ENCODE assay signal across 29 mouse cellular contexts in genomic region chr8:61692129-61692528, GRCm38 (mm10).
"Had no signal": no experiment of that assay in that cellular context is flagged by ENCODE, and none has a peak within 500 bp of the region (broad histone marks: within the 10 kb centered on the region; RNA-seq: fewer than 3 reads in every experiment).

No protein-coding gene starts in this region.

- H3K27ac ChIP-seq: embryonic facial prominence, embryonic 10.5 days; embryonic facial prominence, embryonic 12.5 days; embryonic facial prominence, embryonic 13.5 days; embryonic facial prominence, embryonic 15.5 days; forebrain, embryonic 10.5 days; forebrain, embryonic 12.5 days; forebrain, embryonic 13.5 days; forebrain, embryonic 15.5 days; gastrocnemius, adult 2 months; heart, adult 2 months; heart, embryonic 10.5 days had no signal

- H3K27me3 ChIP-seq: embryonic facial prominence, embryonic 12.5 days; embryonic facial prominence, embryonic 13.5 days; embryonic facial prominence, embryonic 15.5 days; forebrain, embryonic 12.5 days; forebrain, embryonic 13.5 days; forebrain, embryonic 15.5 days had no signal

- H3K9ac ChIP-seq: embryonic facial prominence, embryonic 12.5 days; embryonic facial prominence, embryonic 13.5 days; embryonic facial prominence, embryonic 15.5 days; forebrain, embryonic 12.5 days; forebrain, embryonic 13.5 days; forebrain, embryonic 15.5 days; forebrain, postnatal 0 days had no signal

- DNase-seq: cerebellum, adult 2 months; cerebellum, adult 8-10 months; cerebellum, adult 9-10 months; cerebellum, adult 9-11 months; cerebellum, postnatal 10 days; cerebellum, postnatal 14 days; cerebellum, postnatal 25 days; cerebellum, postnatal 36 days; embryo, embryonic 11 days; forebrain, postnatal 0 days; gastrocnemius, adult 2 months; gastrocnemius, postnatal 10 days; gastrocnemius, postnatal 14 days; gastrocnemius, postnatal 25 days; gastrocnemius, postnatal 36 days; heart, adult 18-20 months; heart, adult 2 months had no signal

- ATAC-seq: forebrain, embryonic 14.5 days; forebrain, embryonic 15.5 days; forebrain, embryonic 16.5 days; forebrain, postnatal 0 days had no signal

- H3K36me3 ChIP-seq: embryonic facial prominence, embryonic 10.5 days; embryonic facial prominence, embryonic 12.5 days; forebrain, embryonic 15.5 days had no signal

- H3K9me3 ChIP-seq: embryonic facial prominence, embryonic 10.5 days; embryonic facial prominence, embryonic 12.5 days; embryonic facial prominence, embryonic 13.5 days; embryonic facial prominence, embryonic 15.5 days; forebrain, embryonic 10.5 days; forebrain, embryonic 12.5 days; forebrain, embryonic 13.5 days; forebrain, embryonic 15.5 days; heart, embryonic 10.5 days had no signal

- H3K4me1 ChIP-seq: forebrain, embryonic 15.5 days had no signal

- H3K4me3 ChIP-seq: embryonic facial prominence, embryonic 10.5 days; embryonic facial prominence, embryonic 12.5 days; embryonic facial prominence, embryonic 13.5 days; embryonic facial prominence, embryonic 15.5 days; erythroblast, embryonic 14.5 days; forebrain, embryonic 10.5 days; forebrain, embryonic 12.5 days; forebrain, embryonic 13.5 days; forebrain, embryonic 15.5 days; gastrocnemius, adult 2 months; heart, adult 2 months; heart, embryonic 10.5 days had no signal

- H3K4me2 ChIP-seq: embryonic facial prominence, embryonic 12.5 days; embryonic facial prominence, embryonic 13.5 days; embryonic facial prominence, embryonic 15.5 days; forebrain, embryonic 12.5 days; forebrain, embryonic 13.5 days; forebrain, embryonic 15.5 days had no signal
